Mouse (Mus musculus) CD4-positive, CD25-positive, alpha-beta regulatory T cell, adult 4 months (primary cell): ENCODE measurements around the gene Bcl10. TPM values are rescaled to one million over a fixed set of nuclear protein-coding genes. Genes with fewer than 3 reads are reported as not detected.
"Not testable (repeated sequence)": the region's sequence is repeated elsewhere in the genome, so short reads cannot be mapped to it uniquely, and the experiment has no call there.

Source experiments
- ATAC-seq: one replicate; pipeline ENCODE4 v1.8.0; 2017
- polyA plus RNA-seq, 2 experiments: library from polyadenylated mRNA; unstranded; fragments of 100-300 nt; shearing (Covaris generic); gene quantifications; one replicate each; pipeline ENCODE4 v1.2.1; 2017

Gene Bcl10
- 10 to 100 TPM; 43.5 to 50.2 TPM for polyA plus RNA-seq

- no peak for ATAC-seq
Observed at GRCm38 (mm10) chr3:145922019-145922854, at the start of gene Bcl10. Gene Bcl10 (plus strand): TSS chr3:145922804.

GRCm38 (mm10) chr3:145873271-145873670 lies 49.3 kb upstream of the Bcl10 start:
- no peak for ATAC-seq

- no peak for ATAC-seq
Observed at GRCm38 (mm10) chr3:145874126-145874525, 48.5 kb upstream of the Bcl10 start.

GRCm38 (mm10) chr3:145876120-145876519 lies 46.5 kb upstream of the Bcl10 start:
- ATAC-seq: no peak

GRCm38 (mm10) chr3:145878867-145879266 lies 43.7 kb upstream of the Bcl10 start:
- not testable (repeated sequence) for ATAC-seq

- ATAC-seq: no peak
Observed at GRCm38 (mm10) chr3:145880335-145880734, 42.3 kb upstream of the Bcl10 start.

GRCm38 (mm10) chr3:145882076-145882874 lies 40.3 kb upstream of the Bcl10 start:
- ATAC-seq: no peak

GRCm38 (mm10) chr3:145883233-145883632 lies 39.4 kb upstream of the Bcl10 start:
- ATAC-seq: no peak

- ATAC-seq: no peak
Observed at GRCm38 (mm10) chr3:145885376-145885775, 37.2 kb upstream of the Bcl10 start.

GRCm38 (mm10) chr3:145885851-145886464 lies 36.6 kb upstream of the Bcl10 start:
- ATAC-seq: no peak

GRCm38 (mm10) chr3:145887430-145887971 lies 35.1 kb upstream of the Bcl10 start:
- no peak for ATAC-seq

- no peak for ATAC-seq
Observed at GRCm38 (mm10) chr3:145890346-145891132, 32.1 kb upstream of the Bcl10 start.

GRCm38 (mm10) chr3:145892451-145892850 lies 30.2 kb upstream of the Bcl10 start:
- ATAC-seq: no peak

GRCm38 (mm10) chr3:145894131-145894530 lies 28.5 kb upstream of the Bcl10 start:
- ATAC-seq: no peak

- no peak for ATAC-seq
Observed at GRCm38 (mm10) chr3:145897749-145898148, 24.9 kb upstream of the Bcl10 start.

GRCm38 (mm10) chr3:145899832-145900231 lies 22.8 kb upstream of the Bcl10 start:
- ATAC-seq: no peak

GRCm38 (mm10) chr3:145903530-145903929 lies 19.1 kb upstream of the Bcl10 start:
- ATAC-seq: no peak

GRCm38 (mm10) chr3:145904850-145905776 lies 17.5 kb upstream of the Bcl10 start:
- ATAC-seq: peak; percentile 53

- no peak for ATAC-seq
Observed at GRCm38 (mm10) chr3:145906582-145906981, 16.0 kb upstream of the Bcl10 start.

GRCm38 (mm10) chr3:145912512-145912911 lies 10.1 kb upstream of the Bcl10 start:
- ATAC-seq: no peak

- ATAC-seq: no peak
Observed at GRCm38 (mm10) chr3:145913263-145913662, 9.3 kb upstream of the Bcl10 start.
